Mouse (Mus musculus): ENCODE data around the gene Bcl7b.

DNA sequence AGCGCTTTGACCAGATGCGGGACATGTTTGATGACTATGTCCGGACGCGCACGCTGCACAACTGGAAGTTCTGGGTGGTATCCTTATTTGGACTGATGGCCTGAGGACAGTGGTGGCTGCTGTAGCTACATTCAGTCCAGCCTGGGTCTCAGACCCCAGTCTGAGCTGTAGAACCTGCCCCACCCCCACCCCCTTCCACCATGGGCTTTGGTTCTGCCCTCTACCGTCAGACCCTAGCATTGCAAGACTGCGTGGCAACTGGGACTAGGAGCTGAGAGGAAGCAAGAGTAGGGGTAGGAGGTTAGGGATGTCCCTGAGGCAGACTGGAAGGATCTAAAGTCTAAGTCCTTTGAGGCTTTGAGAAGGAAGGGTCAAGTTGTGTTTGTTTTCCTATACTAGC, 33.5 kb upstream of the Bcl7b start:
- TF ChIP-seq POLR2A (IDR thresholded peaks at IDR 0.05; ENCODE audit: insufficient read depth, low read depth, low read length) = no peak
- peak; percentile 41; the same call in 1 of the 2 replicates for TF ChIP-seq CTCF (IDR thresholded peaks at IDR 0.05; ENCODE audit: insufficient read depth, low read depth, low read length)

Measured in olfactory bulb, adult 2 months (tissue).